Mouse (Mus musculus) monocyte, adult 2 months (primary cell): Measurements from ENCODE around the gene Nans.
A peak's percentile ranks its signal among the peaks of the same experiment; 100 is the strongest.

Experiments used
- DNase-seq, 2 experiments: peaks; one replicate each; pipeline ENCODE4 v3.0.0; 2022; ENCODE audit warnings: low spot score in 2 of 2, low read depth in 1 of 2

Nans gene

GRCm38 (mm10) chr4:46532511-46532910, 43.5 kb downstream of the Nans start:
- no peak for DNase-seq

DNA sequence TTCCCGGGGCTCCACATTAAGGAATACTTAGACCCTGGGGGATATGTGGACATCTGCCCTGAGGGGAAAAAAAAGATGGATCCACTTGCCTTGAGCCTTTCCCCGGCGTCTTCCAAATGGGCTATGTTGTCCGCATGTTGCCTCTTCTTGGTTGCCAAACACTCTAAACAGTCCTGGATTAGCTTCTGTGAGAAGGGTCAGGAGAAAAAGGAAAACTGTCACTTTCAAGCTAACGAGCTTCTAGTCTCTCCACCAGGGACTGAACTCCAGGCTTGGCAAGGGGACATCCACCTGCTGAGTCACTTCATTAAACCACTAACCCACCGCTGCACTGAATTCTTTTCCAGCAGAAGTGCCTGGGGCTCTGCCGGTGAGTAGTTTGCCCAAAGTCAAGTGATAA, 43.9 kb downstream of the Nans start:
- DNase-seq = no peak

GRCm38 (mm10) chr4:46533934-46534720, 45.1 kb downstream of the Nans start:
- no peak for DNase-seq

DNA sequence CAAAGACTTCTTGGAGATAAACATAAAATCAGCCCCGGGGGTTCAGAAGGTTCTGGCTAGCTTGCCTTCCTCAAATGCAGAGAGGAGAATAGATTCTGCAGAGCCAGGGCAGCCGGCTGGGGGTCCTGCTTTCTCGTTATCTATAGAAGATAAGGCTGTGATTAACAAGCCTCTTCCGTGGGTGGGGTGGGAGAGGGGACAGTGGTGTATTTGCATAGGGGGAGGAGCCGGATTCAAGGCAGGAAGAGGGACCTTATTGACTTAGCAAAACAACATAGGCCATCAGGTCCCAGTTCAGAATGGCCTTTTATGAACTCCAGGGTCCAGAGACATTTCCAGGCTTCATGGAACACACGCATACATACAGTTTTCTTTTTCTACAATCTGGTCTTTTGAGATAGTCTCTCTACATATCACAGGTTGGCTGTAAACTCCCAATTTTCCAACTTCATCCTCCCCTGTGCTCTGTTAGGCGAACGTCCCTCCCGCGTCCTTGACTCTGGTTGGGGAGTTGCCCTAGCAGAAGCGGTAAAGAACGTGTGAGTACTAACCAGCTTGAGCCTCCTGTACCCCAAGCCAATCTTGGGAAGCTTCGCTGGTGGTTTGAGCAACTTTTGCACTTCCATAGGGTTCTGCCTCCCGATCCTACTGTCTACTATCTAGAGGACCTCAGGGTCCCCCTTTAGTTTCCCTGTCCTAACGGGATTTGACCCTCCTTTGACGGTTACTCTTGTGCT, 46.2 kb downstream of the Nans start:
- DNase-seq = no peak

DNA sequence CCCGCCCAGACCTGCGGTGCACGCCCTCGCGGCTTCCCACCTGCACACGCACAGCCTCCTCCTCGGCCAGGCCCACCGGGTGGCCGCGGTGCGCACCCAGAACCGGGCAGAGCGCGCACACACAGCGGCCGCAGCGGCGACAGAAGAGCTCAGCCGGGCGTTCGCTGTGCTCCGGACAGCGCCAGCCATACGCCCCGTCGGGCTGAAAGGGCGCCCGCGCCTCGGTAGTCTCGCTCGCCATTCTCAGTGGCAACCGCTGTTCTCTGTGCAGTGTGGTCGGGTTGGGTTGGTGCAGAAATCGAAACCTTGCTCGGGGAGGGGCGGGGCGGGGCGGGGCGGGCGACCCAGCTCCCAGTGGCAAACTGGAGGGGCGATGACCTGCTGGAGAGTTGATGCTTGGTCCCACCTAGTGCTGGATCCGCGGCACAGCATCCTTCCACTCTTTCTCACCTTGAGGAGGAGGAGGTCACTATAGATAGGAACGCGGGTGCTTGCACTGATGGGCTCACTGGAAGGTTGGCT, 46.9 kb downstream of the Nans start, which contains the start of gene Trim14:
TSS of gene Trim14 (minus strand) at position 302 of the 522 bp plus-strand sequence.
- no peak for DNase-seq

GRCm38 (mm10) chr4:46539167-46539566, 50.1 kb downstream of the Nans start:
- DNase-seq = no peak

GRCm38 (mm10) chr4:46541707-46542106, 52.7 kb downstream of the Nans start:
- DNase-seq = no peak

- DNase-seq = no peak
Observed at GRCm38 (mm10) chr4:46543366-46544050, 54.5 kb downstream of the Nans start.

- DNase-seq = peak; percentile 48 to 65
Observed at GRCm38 (mm10) chr4:46544313-46544712, 55.3 kb downstream of the Nans start.

GRCm38 (mm10) chr4:46545498-46545897, 56.5 kb downstream of the Nans start:
- DNase-seq = no peak

DNA sequence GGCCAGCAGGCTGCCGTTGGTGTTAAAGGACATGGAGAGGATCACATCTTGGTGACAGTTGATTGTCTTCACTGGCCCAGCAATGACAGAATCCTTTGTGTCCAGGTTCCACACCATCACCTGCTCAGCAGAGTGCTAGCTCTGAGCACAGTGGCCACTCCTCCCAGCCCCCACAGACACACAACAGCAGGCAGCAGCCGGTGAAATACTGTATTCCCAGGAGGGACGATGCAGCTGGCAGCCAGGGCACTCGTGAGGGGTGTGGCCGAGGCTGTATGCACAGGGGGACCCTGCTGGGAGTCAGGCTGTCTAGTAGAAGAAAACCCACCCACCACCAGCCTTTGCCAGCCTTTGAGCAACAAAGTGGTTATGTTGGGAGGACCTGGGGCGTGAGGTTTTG, 57.7 kb downstream of the Nans start:
- DNase-seq = no peak

GRCm38 (mm10) chr4:46549979-46550378, 60.9 kb downstream of the Nans start:
- no peak for DNase-seq

GRCm38 (mm10) chr4:46550406-46550805, 61.4 kb downstream of the Nans start:
- DNase-seq = no peak
